8 mouse cellular contexts compared by ENCODE assay signal in the genomic region with DNA sequence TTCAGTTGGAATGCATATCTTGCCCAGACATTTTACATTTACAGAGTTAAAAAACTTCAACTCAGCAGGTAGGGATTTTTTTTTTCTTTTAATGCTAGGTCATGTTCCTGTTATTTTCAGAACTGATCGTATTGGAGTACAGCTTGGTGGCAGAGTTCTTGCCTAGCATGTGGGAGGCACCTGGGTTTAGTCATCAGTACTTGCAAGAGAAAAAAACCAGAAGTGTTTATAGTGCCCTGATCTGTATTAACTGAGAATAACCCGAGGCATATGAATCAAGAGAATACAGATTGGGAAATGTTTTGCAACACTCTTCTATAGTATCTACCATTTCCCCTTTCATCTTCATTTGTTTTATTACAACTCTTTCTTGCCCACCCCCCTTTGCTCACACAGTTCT. TPM values are rescaled to one million over a fixed set of nuclear protein-coding genes. Genes with fewer than 3 reads are reported as not detected.
DNase-seq lines count a peak whose midpoint lies in the region; ATAC-seq and TF ChIP-seq lines count a peak whose summit lies in the region.

No protein-coding gene starts in this region.

- TF ChIP-seq POLR2A in liver, adult 2 months (IDR thresholded peaks at IDR 0.05; ENCODE audit: extremely low read depth, insufficient read depth, low read length): no peak

- H3K9ac ChIP-seq in liver, adult 2 months (ENCODE audit: low read depth, low read length): no peak overlapping the region
- no peak overlapping the region for H3K9ac ChIP-seq in limb, embryonic 13.5 days
- no peak overlapping the region for H3K9ac ChIP-seq in neural tube, embryonic 13.5 days

- WGBS in liver, adult 2 months: 17% methylated on average over 2 of the region's 2 CpGs
- 60% methylated on average over 2 of the region's 2 CpGs for WGBS in limb, embryonic 13.5 days
- 82% methylated on average over 2 of the region's 2 CpGs for WGBS in neural tube, embryonic 13.5 days

- peak overlapping the region; percentile 14; the same call in 1 of the 2 replicates for H3K4me3 ChIP-seq in liver, adult 2 months (ENCODE audit: insufficient read depth, low read depth, low read length)
- H3K4me3 ChIP-seq in limb, embryonic 13.5 days: peak overlapping the region; percentile 20
- no peak overlapping the region for H3K4me3 ChIP-seq in neural tube, embryonic 13.5 days

- H3K9me3 ChIP-seq in limb, embryonic 13.5 days: no peaks in the 10 kb centered on the region
- H3K9me3 ChIP-seq in neural tube, embryonic 13.5 days: no peaks in the 10 kb centered on the region

- TF ChIP-seq CTCF in liver, adult 2 months (IDR thresholded peaks at IDR 0.05; ENCODE audit: low read depth, low read length): no peak

- ATAC-seq in CD4-positive, CD25-positive, alpha-beta regulatory T cell, adult 4 months: no peak
- ATAC-seq in limb, embryonic 13.5 days (ENCODE audit: low FRiP score, low read depth): no peak
- no peak for ATAC-seq in neural tube, embryonic 13.5 days (ENCODE audit: low read depth)

- DNase-seq in CD4-positive, CD25-positive, alpha-beta regulatory T cell, adult 2 months (ENCODE audit: low read depth, low spot score): peak; percentile 6
- DNase-seq in liver, adult 2 months (ENCODE audit: extremely low read depth, low read depth, low spot score): peak; percentile 9
- DNase-seq in liver: no peak
- DNase-seq in cerebellum, adult 9-10 months: no peak
- no peak for DNase-seq in urinary bladder, adult 18-20 months (ENCODE audit: low spot score in 2 of 2)

- H3K4me1 ChIP-seq in liver, adult 2 months (ENCODE audit: control insufficient read depth, insufficient read depth, low read length): peaks cover 9% of the 10 kb centered on the region
- H3K4me1 ChIP-seq in limb, embryonic 13.5 days: no peaks in the 10 kb centered on the region
- no peaks in the 10 kb centered on the region for H3K4me1 ChIP-seq in neural tube, embryonic 13.5 days (replicated peaks)

- no peaks in the 10 kb centered on the region for H3K79me2 ChIP-seq in liver, adult 2 months (ENCODE audit: control insufficient read depth, insufficient read depth, low read length)

- H3K27me3 ChIP-seq in liver, adult 2 months (ENCODE audit: control insufficient read depth, insufficient read depth, low read length): no peaks in the 10 kb centered on the region
- peaks cover 68% of the 10 kb centered on the region for H3K27me3 ChIP-seq in limb, embryonic 13.5 days
- peaks cover 93% of the 10 kb centered on the region for H3K27me3 ChIP-seq in neural tube, embryonic 13.5 days

- H3K4me2 ChIP-seq in limb, embryonic 13.5 days (replicated peaks): peak overlapping the region; percentile 65
- peak overlapping the region; percentile 63 for H3K4me2 ChIP-seq in neural tube, embryonic 13.5 days

- no peak overlapping the region for H3K27ac ChIP-seq in liver, adult 2 months (replicated peaks; ENCODE audit: insufficient read depth, low read depth, low read length)
- H3K27ac ChIP-seq in limb, embryonic 13.5 days: no peak overlapping the region
- H3K27ac ChIP-seq in neural tube, embryonic 13.5 days (replicated peaks): no peak overlapping the region

- peaks cover 15% of the 10 kb centered on the region; the same call in 1 of the 2 replicates for H3K36me3 ChIP-seq in liver, adult 2 months (ENCODE audit: control insufficient read depth, insufficient read depth, low read length)
- H3K36me3 ChIP-seq in limb, embryonic 13.5 days: peaks cover 27% of the 10 kb centered on the region; the same call in 1 of the 2 replicates
- H3K36me3 ChIP-seq in neural tube, embryonic 13.5 days: 0 out of 2 replicates have a peak, but pooled peaks cover 6% of the 10 kb centered on the region

RNA-seq across cellular contexts. Expression of a gene that starts 1.2 kb away (rescaled TPM):
- 100 to 1,000 TPM; 122 to 129 TPM for polyA plus RNA-seq in CD4-positive, CD25-positive, alpha-beta regulatory T cell, adult 4 months (2017; shearing (Covaris generic))
- total RNA-seq in liver, adult 2 months (2014; rRNA removed): 205 and 230 TPM in 2 replicates
- polyA plus RNA-seq in liver, adult 2 months (2012; rRNA removed): 118 and 151 TPM in 2 replicates
- 261 and 274 TPM in 2 replicates for polyA plus RNA-seq in limb, embryonic 13.5 days (2015; fragmentation: Nextera tagmentation; extraction: Ambion mirVana)
- polyA plus RNA-seq in neural tube, embryonic 13.5 days (2015; fragmentation: Nextera tagmentation; extraction: Ambion mirVana): 137 and 145 TPM in 2 replicates

RNA-seq across cellular contexts. Expression of a gene that starts 13.2 kb away (rescaled TPM):
- 1 to 10 TPM; 1.8 to 2.0 TPM for polyA plus RNA-seq in CD4-positive, CD25-positive, alpha-beta regulatory T cell, adult 4 months (2017; shearing (Covaris generic))
- total RNA-seq in liver, adult 2 months (2014; rRNA removed): 0.87 and 1.2 TPM in 2 replicates
- polyA plus RNA-seq in liver, adult 2 months (2012; rRNA removed): 0.43 and 0.68 TPM in 2 replicates
- polyA plus RNA-seq in limb, embryonic 13.5 days (2015; fragmentation: Nextera tagmentation; extraction: Ambion mirVana): 2.3 and 2.6 TPM in 2 replicates
- polyA plus RNA-seq in neural tube, embryonic 13.5 days (2015; fragmentation: Nextera tagmentation; extraction: Ambion mirVana): 1.6 and 2.6 TPM in 2 replicates

RNA-seq across cellular contexts. Expression of a gene that starts 13.4 kb away (rescaled TPM):
- 100 to 1,000 TPM in 1 of 2 experiments, 10 to 100 TPM in 1; 91.8 to 102 TPM for polyA plus RNA-seq in CD4-positive, CD25-positive, alpha-beta regulatory T cell, adult 4 months (2017; shearing (Covaris generic))
- 20.7 and 23.7 TPM in 2 replicates for total RNA-seq in liver, adult 2 months (2014; rRNA removed)
- polyA plus RNA-seq in liver, adult 2 months (2012; rRNA removed): 6.6 and 10.9 TPM in 2 replicates
- polyA plus RNA-seq in limb, embryonic 13.5 days (2015; fragmentation: Nextera tagmentation; extraction: Ambion mirVana): 114 and 116 TPM in 2 replicates
- 87.5 and 97.5 TPM in 2 replicates for polyA plus RNA-seq in neural tube, embryonic 13.5 days (2015; fragmentation: Nextera tagmentation; extraction: Ambion mirVana)

Comparison
In these comparisons a context has a peak if more than half of its experiments do, and no peak if none do; other contexts are left out.
1. DNase-seq: peak in CD4-positive, CD25-positive, alpha-beta regulatory T cell, adult 2 months (single experiment) and liver, adult 2 months (single experiment); none in liver (single experiment), cerebellum, adult 9-10 months (single experiment) and urinary bladder, adult 18-20 months (0 of 2).